15 mouse cellular contexts compared by ENCODE assay signal in genomic region chr7:6925926-6926730, GRCm38 (mm10).
DNase-seq lines count a peak whose midpoint lies in the region; ATAC-seq and TF ChIP-seq lines count a peak whose summit lies in the region.
"Had no signal": no experiment of that assay in that cellular context is flagged by ENCODE, and none has a peak within 500 bp of the region (broad histone marks: within the 10 kb centered on the region; RNA-seq: fewer than 3 reads in every experiment).

No protein-coding gene starts in this region.

- H3K27me3 ChIP-seq in embryonic facial prominence, embryonic 12.5 days = no peaks in the 10 kb centered on the region
- H3K27me3 ChIP-seq in forebrain, embryonic 13.5 days = no peaks in the 10 kb centered on the region
- H3K27me3 ChIP-seq in midbrain, embryonic 12.5 days = no peaks in the 10 kb centered on the region
- H3K27me3 ChIP-seq in cerebellum, adult 2 months (ENCODE audit: control insufficient read depth, insufficient read depth, low read length) = no peaks in the 10 kb centered on the region
- H3K27me3 ChIP-seq: heart, embryonic 12.5 days had no signal

- WGBS in embryonic facial prominence, embryonic 12.5 days = 75% methylated on average over 7 of the region's 7 CpGs
- 34% methylated on average over 7 of the region's 7 CpGs for WGBS in forebrain, embryonic 13.5 days
- 52% methylated on average over 7 of the region's 7 CpGs for WGBS in midbrain, embryonic 12.5 days
- WGBS in cerebellum, adult 2 months = 69% methylated on average over 7 of the region's 7 CpGs

- H3K4me3 ChIP-seq in embryonic facial prominence, embryonic 12.5 days = no peak overlapping the region
- H3K4me3 ChIP-seq in forebrain, embryonic 13.5 days = no peak overlapping the region
- H3K4me3 ChIP-seq in midbrain, embryonic 12.5 days = no peak overlapping the region
- H3K4me3 ChIP-seq in cerebellum, adult 2 months (replicated peaks; ENCODE audit: insufficient read depth, low read depth, low read length) = no peak overlapping the region
- H3K4me3 ChIP-seq: heart, embryonic 12.5 days; myocyte had no signal

- H3K9me3 ChIP-seq in embryonic facial prominence, embryonic 12.5 days = no peaks in the 10 kb centered on the region
- H3K9me3 ChIP-seq in forebrain, embryonic 13.5 days (replicated peaks) = no peaks in the 10 kb centered on the region
- H3K9me3 ChIP-seq in midbrain, embryonic 12.5 days = no peaks in the 10 kb centered on the region
- H3K9me3 ChIP-seq: heart, embryonic 12.5 days had no signal

- ATAC-seq in embryonic facial prominence, embryonic 12.5 days (ENCODE audit: insufficient number of reproducible peaks, insufficient read depth, low FRiP score, low TSS enrichment) = 0 out of 2 replicates have a peak, but pooled peaks have one; percentile 62
- ATAC-seq in forebrain, embryonic 13.5 days = peak; percentile 53; the same call in 1 of the 2 replicates
- ATAC-seq in midbrain, embryonic 12.5 days (ENCODE audit: low FRiP score, low read depth) = no peak

- no peak for TF ChIP-seq POLR2A in cerebellum, adult 2 months (IDR thresholded peaks at IDR 0.05; ENCODE audit: borderline replicate concordance, insufficient read depth, low read length)

- no peaks in the 10 kb centered on the region for H3K36me3 ChIP-seq in embryonic facial prominence, embryonic 12.5 days
- H3K36me3 ChIP-seq in forebrain, embryonic 13.5 days (ENCODE audit: poor library complexity, severe bottlenecking) = no peaks in the 10 kb centered on the region
- no peaks in the 10 kb centered on the region for H3K36me3 ChIP-seq in midbrain, embryonic 12.5 days
- H3K36me3 ChIP-seq: heart, embryonic 12.5 days had no signal

- peak; percentile 38 for DNase-seq in layer of hippocampus, adult 9-11 months
- no peak for DNase-seq in layer of hippocampus, postnatal 25 days (ENCODE audit: extremely low spot score in 1 of 2, low spot score in 1 of 2)
- DNase-seq in cerebellum, adult 2 months = no peak
- no peak for DNase-seq in ovary, adult 18-20 months (ENCODE audit: low spot score)
- no peak for DNase-seq in thymus, postnatal 10 days (ENCODE audit: low spot score in 2 of 2)
- DNase-seq: cerebellum, adult 11 months; gastrocnemius, postnatal 10 days; kidney, adult 8-10 months; lung, postnatal 4 days had no signal

- H3K4me1 ChIP-seq in embryonic facial prominence, embryonic 12.5 days = no peaks in the 10 kb centered on the region
- peaks cover 11% of the 10 kb centered on the region for H3K4me1 ChIP-seq in forebrain, embryonic 13.5 days
- peaks cover 10% of the 10 kb centered on the region for H3K4me1 ChIP-seq in midbrain, embryonic 12.5 days
- no peaks in the 10 kb centered on the region for H3K4me1 ChIP-seq in cerebellum, adult 2 months (ENCODE audit: control insufficient read depth, insufficient read depth, low read length)
- H3K4me1 ChIP-seq: heart, embryonic 12.5 days had no signal

- H3K9ac ChIP-seq in embryonic facial prominence, embryonic 12.5 days = no peak overlapping the region
- H3K9ac ChIP-seq in forebrain, embryonic 13.5 days = no peak overlapping the region
- no peak overlapping the region for H3K9ac ChIP-seq in midbrain, embryonic 12.5 days (replicated peaks)
- H3K9ac ChIP-seq: heart, embryonic 12.5 days; liver, embryonic 14.5 days had no signal

- H3K27ac ChIP-seq in embryonic facial prominence, embryonic 12.5 days = peak overlapping the region; percentile 58; the same call in 1 of the 2 replicates
- H3K27ac ChIP-seq in forebrain, embryonic 13.5 days = peak overlapping the region; percentile 44; the same call in 1 of the 2 replicates
- 0 out of 2 replicates have a peak overlapping the region, but pooled peaks have one; percentile 30 for H3K27ac ChIP-seq in midbrain, embryonic 12.5 days (replicated peaks)
- no peak overlapping the region for H3K27ac ChIP-seq in cerebellum, adult 2 months (ENCODE audit: insufficient read depth, low read length)
- H3K27ac ChIP-seq: liver, embryonic 14.5 days had no signal

- H3K4me2 ChIP-seq in embryonic facial prominence, embryonic 12.5 days (replicated peaks) = no peak overlapping the region
- H3K4me2 ChIP-seq in forebrain, embryonic 13.5 days = no peak overlapping the region
- H3K4me2 ChIP-seq in midbrain, embryonic 12.5 days (replicated peaks) = no peak overlapping the region
- H3K4me2 ChIP-seq: heart, embryonic 12.5 days had no signal

- TF ChIP-seq CTCF in cerebellum, adult 2 months (IDR thresholded peaks at IDR 0.05; ENCODE audit: borderline replicate concordance, insufficient read depth, low read depth, low read length) = no peak
